Mouse (Mus musculus): Measurements from ENCODE around the gene Srcap.
"Not testable (repeated sequence)": the region's sequence is repeated elsewhere in the genome, so short reads cannot be mapped to it uniquely, and the experiment has no call there.

Srcap gene

DNA sequence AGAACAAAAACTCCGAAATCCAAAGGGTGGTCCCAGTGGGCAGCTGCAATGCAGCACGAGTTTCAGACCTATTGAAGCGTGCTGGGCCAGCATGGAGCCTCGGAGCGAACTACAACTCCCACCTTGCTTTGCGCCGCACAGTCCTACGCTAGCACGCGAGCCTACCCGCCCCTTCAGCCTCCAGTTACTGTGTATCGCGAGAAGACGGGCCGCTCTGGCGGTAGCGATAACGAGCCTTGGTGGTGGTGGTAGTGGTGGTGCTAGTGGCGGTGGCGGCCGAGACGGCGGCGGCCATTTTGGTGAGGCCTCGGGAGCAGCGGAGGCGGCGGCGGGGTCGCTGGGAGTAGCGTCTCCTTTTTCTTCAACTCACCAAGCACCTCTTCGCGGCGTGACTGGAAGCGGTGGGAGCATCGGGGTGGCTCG lies at the start of gene Srcap:
Srcap (plus strand) TSS at position 176 of the 423 bp plus-strand sequence.
- peak; percentile 97 for DNase-seq (ENCODE audit: low spot score)

DNA sequence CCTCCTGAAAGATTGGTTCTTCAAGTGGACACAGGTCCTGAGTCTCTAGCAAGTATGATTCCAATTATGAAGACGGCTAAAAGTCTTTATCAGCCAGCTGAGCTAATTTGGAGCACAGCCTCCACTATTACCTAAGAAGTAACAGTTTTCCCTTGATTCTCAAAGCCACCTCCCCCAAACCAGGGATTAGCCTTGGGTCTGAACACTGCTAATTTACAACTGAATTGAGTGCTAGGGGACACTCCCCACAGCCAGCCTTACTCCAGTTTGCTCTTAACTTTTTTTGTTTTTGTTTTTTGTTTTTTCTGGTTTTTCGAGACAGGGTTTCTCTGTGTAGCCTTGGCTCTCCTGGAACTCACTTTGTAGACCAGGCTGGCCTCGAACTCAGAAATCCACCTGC lies 46.6 kb upstream of the Srcap start:
- no peak for DNase-seq (ENCODE audit: low spot score)

DNA sequence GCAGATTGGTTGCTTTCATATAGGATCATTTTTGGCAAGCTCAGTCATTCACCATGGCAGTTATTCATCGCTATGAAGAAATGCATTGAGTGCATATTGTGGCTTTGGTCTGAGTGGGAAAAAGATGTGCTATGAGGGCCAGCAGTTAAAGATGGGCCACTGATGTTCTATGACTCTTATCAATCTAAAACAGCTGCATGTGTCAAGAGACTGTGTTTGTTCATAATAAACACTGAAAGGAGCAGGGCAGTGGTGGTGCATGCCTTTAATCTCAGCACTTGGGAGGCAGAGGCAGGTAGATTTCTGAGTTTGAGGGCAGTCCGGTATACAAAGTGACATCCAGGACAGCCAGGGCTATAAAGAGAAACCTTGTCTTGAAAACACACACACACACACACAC lies 46.1 kb upstream of the Srcap start:
- not testable (repeated sequence) for DNase-seq (ENCODE audit: low spot score)

DNA sequence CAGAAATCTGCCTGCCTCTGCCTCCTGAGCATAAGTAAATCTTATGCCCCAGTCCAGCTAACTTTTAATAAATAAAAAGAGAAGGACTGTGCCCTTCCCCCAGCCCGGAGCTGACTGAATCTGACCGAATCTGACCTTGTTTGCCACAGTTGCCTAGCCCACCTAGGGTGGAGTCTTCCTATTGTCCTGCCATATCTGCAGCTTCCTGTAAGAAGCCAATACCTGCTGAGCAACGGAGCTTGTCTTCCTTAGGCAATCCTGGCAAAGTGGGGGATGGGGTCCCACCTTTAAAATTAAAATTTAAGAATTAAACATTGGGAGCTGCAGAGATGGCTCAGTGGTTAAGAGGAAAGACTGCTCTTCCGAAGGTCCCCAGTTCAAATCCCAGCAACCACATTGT lies 45.2 kb upstream of the Srcap start:
- DNase-seq (ENCODE audit: low spot score), result no peak

DNA sequence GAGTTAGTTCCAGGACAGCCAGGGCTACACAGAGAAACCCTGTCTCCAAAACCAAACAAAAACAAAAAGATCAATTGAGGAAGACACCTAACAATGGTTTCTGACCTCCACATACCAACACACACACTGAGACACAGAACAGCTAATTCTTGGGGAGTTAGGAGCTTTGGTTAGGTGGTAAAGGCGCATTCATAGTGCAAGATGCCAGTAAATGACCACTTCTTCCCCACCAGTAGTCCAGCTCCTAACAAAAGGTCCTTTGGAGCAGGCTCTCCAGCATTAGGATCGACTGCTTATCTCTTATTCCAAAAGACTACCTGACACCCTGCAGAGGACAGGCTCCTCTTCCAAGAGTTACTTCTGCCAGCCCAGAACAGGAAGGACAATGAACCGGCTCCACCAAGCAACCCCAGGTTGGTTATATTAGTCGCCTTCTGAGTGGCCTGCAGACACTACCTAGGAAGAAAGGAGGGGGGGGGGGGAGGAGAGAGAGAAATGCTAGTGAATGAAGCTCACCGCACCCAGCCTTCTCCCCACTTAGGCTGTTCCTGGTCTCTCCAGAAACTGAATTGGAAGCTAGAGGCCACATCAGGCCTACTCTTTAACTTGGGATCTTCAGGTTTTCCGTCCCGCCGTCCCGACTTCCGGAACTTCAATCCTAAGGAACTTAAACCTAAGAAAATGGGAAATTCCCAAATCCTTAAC lies 41.6 kb upstream of the Srcap start:
- DNase-seq (ENCODE audit: low spot score), result no peak

DNA sequence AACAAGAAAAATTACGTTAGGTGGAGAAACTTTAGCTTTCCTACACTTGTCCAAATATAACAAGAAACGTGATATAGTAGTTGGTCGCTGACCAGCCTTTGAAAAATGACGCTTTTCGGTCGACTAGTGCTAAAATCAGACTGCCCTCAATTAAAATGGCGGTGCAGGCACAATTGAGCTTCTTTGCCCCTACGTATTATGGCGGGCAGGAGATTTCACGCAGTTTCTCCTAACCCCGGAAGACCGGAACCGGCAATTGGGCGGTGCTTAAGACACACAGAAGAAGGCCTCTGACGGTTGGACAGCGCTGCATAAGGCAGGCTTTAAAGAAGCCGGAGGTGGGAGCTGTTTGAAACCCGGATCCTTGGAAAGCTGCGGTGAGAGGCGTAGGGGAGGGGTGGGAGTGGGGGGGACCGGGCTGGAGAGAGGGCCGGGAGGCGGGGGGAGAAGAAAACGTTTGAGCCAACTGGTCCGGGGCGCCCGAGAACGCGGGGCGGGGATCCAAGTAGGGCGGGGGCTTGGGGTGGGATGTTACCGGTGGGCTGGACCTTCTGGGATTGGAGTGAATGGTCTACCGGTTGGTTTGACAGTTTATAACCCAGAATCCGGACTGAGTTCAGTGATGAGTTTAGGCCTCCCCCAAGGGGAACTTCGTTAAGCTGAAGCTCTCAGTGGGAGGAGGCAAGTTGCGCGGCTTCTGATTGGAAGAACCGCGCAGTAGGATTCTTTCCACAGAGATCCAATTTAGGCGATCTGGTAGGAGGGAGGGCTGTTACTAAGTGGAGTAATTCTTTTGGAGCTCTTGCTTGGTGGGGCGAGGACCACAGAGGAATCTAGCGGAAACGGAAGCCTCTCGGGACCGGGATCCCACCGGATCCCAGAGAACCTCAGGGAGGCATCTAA lies 40.8 kb upstream of the Srcap start:
- DNase-seq (ENCODE audit: low spot score), result peak; percentile 96

DNA sequence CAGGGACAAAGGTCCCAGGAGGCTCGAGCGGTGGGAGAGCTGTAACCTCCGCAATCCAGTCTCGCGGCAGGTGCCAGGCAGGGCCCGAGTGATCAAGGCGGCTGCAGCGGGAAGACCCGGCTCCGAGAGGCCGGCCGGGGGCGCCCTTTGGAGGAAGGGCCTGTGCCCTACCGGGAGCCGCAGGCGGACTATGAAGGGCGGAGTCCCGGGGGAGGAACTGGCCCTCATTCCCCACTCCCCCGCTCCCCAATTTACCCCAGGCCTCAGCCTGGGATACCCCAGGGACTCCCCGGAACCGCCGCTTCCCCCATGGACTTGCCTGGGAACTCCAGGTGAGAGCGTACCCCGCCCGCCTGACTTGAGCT lies 40.2 kb upstream of the Srcap start:
- no peak for DNase-seq (ENCODE audit: low spot score)

DNA sequence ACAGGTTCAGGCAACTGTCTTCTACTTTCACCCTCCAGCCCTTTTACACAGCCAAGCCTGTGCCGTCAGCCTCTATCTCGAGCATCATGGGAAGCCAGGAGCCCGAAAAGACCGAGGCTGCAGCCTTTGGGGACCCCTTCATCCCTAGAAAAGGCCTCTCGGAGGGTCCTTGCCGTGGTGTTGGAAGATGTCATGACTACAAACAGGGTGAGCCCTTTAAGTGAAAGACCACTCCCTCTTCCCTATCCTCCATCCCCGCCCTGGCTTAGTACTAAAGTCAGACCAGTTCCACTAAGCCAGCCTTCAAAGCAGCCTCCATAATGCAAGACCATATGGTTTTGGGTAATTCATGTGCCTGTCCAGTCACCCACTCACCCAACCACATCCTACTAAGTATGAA lies 39.7 kb upstream of the Srcap start:
- no peak for DNase-seq (ENCODE audit: low spot score)

DNA sequence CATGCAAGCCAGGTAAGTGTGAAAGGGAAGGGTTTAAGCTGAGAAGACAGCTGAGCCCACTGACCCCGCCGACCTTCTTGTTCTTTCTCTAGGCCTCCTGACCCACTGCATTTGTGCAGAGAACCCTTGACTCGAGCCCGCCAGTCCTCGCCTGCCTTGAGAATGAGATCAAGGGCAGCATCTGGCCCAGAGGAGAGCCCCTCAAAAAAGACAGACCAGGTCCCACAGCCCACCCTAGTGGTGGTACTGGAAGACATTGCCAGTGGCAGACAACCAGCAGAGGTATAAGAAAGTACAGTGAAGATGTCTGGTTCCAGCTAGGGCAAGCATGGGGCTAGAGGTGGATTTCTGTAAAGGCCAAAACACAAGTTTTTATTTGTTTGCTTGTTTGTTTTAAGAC lies 38.1 kb upstream of the Srcap start:
- DNase-seq (ENCODE audit: low spot score), result no peak

DNA sequence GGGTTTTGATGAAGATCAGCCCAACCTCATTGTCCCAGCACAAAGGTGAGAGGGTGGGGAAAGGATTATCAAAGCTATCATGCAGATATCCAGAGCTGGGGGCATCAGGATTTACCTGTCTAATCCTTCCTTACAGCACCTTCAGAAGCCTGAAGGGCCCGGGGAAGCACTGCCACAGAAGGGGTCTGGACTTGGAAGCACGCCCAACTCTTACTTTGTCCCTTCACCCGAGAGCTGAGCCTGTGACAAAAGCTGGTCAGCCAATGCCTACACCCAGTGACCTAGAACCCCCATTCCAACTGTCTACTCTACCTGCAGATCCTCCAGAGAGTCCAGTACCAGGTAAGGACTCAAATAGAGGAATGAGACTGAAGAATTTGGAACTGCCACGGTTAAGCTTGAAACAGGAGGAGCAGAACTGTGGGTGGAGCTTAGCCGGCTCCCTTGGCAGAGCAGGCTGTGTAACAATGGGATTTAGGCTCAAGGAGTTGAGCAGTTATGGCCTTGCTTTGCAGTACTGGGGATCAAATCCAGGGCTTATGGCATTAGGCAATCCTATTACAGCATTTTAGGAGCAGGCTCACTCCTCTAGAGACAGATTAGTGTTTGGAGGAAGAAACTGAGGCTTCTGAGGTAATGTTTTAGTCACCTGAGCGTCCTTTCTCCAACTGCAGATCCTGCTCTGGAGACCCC lies 37.3 kb upstream of the Srcap start:
- DNase-seq (ENCODE audit: low spot score), result no peak

DNA sequence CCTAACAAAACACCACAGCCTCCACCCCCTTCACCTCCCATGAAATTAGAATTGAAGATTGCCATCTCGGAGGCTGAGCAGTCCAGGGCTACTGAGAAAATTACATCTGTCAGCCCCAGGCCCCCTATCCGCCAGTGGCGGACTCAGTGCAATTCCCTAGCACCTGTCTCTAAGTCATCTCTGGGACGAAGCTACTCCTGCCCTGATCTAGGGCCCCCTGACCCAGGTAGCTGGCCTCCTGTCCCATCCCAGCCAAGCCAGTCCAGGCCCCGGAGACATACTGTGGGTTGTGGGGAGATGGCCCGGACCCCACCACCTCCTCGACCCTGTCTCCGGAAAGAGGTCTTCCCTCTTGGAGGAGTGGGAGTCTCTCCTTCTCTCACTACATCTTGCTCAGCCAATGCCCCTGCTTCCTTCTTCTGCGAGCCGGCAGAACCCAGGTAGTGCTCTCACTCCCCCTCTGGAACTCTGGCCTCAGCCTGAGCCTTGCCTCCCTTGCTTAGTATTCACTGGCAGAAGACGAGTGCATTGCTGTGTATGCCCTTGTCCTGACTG lies 36.5 kb upstream of the Srcap start:
- DNase-seq (ENCODE audit: low spot score), result no peak

DNA sequence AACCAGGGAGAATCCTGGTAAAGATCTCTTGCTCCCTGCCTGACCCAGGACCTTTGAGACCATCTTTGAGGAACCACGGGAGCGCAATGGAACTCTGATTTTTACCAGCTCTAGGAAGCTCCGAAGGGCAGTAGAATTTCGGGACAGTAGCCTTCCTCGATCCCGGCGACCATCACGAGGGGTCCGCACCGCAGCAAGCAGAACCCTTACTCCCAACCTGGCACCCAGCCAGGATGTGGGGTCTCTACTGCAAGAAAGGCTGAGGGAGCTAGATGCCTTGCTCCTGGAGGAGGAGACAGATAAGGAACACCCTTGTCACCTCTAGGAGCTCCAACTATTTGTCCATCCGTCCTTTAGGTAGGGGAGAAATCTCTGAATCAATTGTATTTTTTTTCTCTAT lies 35.4 kb upstream of the Srcap start:
- DNase-seq (ENCODE audit: low spot score), result no peak

DNA sequence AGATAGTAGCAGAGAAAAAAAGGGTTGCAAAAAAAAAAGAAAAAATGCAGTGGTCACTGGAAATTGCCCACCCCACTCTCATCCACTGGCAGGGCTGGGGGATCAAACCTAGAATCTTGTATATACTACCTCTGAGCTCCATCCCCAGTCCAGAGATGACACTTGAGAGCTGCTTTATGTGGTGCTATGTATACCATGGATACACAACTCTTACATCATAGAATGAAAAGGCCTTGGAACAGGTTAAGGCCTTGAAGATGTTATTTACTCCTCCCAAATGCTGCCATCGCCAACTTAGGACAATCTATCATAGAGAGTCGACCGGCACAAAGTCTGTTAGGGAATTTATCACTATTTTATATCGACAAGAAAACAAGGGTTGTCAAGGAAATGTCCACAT lies 34.9 kb upstream of the Srcap start:
- DNase-seq (ENCODE audit: low spot score), result no peak

DNA sequence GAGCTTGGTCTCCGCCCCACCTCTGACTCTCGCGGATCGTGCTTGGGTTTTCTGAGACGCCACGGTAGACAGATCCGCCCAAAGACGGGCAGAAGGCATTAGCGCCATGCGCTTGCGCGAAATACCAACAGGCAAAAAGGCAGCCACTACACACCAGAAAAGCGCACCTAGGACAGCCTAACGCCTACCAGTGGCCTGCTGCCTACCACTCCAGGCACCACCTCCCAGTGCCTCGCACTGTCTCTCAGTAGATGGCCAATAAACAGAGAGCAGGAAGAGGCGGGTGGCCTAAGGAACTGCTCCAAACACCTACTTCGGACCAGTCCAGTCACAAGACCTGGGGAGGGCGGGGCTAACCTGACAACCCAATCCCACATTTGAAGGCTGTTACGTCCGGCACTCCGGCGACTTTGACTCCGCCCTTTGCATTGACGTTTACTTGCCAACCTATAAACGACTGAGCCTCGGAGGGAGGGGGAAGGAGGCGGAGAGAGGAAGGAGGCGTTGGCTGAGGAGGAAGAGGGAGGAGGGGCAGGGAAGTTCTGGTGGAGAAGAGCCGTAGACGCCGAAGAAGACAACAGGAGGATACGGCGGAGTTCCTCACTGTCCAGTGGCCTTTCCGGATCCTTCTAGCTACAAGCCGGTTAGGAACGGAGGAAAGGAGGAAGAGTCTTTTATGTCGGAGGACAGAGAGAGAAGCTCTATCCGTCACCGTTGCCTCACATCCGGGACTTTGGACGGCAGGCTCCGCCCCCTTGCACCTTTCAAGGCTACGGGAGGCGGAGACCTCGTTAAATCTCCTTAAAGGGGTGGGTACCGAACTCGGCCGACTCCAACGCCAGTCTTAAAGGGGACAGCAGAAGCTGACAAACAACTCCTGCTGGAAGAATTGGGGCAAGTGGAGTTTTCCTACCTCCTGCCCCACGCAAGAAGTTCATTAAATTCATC lies 33.8 kb upstream of the Srcap start:
- DNase-seq (ENCODE audit: low spot score), result peak; percentile 100

DNA sequence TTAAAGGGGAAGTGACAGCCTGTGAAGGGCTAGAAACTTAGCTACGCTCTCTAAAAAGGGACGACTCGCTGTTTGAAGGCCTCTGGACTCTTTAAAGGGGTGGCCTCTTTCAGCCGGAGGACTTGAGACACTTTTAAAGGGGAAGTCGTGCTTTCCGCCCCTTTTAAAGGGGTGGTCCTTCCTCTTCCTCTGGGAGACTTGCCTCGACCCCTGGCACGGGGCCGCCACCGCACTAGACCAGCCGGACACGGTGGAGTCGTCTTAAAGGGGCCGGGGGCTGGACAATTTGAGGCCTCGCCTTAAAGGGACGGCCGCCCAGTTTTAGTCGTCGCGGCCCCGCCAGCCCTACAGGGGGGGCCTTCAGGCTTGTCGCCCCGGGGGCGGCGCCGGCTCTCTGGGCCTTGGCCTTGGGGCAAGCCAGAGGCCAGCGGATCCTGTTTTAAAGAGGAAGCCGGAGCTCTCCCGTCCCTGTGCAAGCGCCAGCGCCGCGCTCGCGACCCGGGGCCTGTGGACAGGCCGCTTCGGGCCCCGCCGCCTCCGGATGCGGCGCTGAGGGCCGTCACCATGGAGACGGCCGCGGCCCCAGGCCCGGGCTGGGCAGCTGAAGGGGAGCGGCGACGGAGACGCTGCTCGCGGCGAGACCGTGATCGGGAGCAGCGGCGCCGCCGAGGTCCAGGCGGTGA lies 33.0 kb upstream of the Srcap start, which contains the start of gene Fbrs:
Fbrs (plus strand) TSS at position 565 of the 683 bp plus-strand sequence.
- DNase-seq (ENCODE audit: low spot score), result peak; percentile 96

DNA sequence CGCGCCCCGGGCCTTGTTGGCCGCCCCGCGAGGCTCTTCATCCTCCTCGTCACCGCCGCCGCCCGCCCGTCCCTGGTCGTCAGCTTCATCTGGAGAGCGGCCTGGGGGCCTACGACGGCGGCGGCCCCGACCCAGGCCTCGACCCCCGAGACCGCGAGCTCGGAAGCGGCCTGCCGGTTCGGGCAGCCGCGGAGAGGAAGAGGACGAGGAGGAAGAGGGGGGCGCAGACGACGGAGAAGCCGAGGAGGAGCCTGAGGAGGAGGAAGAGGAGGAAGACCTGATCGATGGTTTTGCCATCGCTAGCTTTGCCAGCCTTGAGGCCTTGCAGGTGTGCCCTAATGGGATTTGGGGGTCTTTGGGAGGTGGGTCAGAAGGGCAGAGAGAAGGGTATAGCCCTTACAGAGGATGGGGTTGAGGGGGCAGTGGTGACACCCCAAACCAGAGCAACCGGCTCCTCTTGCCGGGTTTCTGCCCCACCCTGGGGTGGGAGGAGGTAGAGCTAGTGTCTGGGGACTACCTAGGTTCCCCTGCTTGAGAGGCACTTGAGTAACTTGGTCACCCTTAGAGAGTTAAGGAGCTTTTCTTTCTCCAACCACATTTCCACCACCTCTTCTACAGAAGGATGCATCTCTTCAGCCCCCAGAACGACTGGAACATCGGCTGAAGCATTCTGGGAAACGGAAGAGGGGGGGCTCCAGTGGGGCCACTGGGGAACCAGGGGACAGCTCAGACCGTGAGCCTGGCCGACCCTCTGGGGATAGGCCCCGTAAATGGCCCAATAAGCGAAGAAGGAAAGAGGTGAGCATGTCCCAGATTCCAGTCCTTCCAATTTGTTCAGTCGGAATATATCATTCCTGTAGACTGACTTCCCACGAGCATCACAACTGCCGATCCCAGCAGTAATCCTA lies 32.2 kb upstream of the Srcap start:
- DNase-seq (ENCODE audit: low spot score), result no peak

DNA sequence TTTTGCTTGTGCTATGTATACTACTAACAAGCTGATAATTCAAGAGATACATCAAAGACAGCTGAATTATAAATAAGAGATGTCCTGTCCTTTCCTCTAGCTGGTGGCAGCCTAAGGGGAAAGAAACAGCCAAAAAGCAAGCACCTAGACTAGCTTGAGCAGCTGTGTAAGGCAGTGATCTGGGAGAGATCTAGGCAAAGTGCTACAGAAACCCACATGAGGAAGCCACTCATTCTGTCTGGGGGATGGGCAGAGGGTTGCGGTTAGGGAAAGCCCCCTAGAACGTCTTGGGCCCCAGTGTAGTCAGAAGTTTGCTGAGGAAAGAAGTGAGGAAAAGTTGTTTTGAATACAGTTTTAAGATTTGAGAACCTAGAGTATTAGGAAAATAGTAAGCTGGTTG lies 31.5 kb upstream of the Srcap start:
- DNase-seq (ENCODE audit: low spot score), result no peak

DNA sequence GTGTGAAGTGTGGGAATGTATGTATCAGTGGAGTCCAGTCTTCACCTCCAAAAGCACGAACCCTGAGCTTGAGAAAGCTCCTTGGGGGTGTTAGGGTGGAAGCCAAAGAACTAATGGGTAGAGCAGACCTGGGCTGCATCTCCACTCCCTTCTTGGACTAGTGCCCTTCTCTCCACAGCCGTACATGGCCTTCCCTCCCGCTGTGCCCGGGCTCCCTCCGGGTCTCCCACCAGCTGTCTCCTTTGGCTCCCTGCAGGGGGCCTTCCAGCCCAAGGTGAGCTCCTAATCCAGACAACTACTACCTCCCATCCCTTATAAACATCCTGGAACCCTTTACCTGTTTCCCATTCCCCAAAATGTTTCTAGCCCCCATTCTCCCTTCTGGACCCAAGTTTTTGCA lies 26.4 kb upstream of the Srcap start:
- DNase-seq (ENCODE audit: low spot score), result no peak

DNA sequence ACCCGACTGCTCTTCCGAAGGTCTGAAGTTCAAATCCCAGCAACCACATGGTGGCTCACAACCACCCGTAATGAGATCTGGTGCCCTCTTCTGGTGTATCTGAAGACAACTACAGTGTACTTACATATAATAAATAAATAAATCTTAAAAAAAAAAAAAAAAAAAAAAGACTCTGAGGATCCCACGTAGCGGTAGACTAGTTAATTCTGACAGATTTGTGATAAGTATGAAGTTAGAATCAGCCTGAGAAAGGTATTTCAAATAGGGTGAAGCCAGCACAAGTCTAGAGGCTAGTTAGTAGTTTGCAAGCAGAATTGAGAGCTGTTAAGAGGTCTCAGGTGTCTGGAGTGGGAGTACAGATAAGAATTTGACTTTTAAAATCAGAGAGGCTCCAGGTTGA lies 23.4 kb upstream of the Srcap start:
- not testable (repeated sequence) for DNase-seq (ENCODE audit: low spot score)

DNA sequence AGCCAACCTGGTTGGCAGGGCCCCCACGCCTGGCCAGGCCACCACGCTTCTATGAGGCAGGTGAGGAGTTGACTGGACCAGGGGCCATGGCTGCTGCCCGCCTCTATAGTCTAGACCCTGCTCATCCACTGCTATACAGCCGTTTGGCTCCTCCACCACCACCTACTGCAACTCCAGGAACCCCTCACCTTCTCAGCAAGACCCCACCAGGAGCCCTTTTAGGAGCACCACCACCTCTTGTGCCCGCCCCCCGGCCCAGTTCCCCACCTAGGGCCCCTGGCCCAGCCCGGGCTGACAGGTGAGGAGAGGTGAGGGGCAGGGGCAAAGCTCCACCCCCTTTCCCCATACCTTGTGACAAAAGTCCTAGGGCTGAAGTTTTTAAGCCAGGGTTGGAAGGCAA lies 21.8 kb upstream of the Srcap start:
- DNase-seq (ENCODE audit: low spot score), result no peak

Data from layer of hippocampus, adult 11-12 months (tissue).